ENCODE assay signal across 8 mouse cellular contexts in genomic region chr11:30025835-30026472, GRCm38 (mm10). TPM values are rescaled to one million over a fixed set of nuclear protein-coding genes. Genes with fewer than 3 reads are reported as not detected.
DNase-seq lines count a peak whose midpoint lies in the region; ATAC-seq and TF ChIP-seq lines count a peak whose summit lies in the region.

Gene Eml6 (minus strand): TSS chr11:30026033.

- H3K4me3 ChIP-seq in cortical plate, adult 2 months (ENCODE audit: insufficient read depth, low read length): peak within 1 kb of the TSS; percentile 71

- ATAC-seq in megakaryocyte, adult 5-6 weeks (ENCODE audit: poor library complexity, severe bottlenecking): peak; percentile 93

- H3K4me1 ChIP-seq in cortical plate, adult 2 months (ENCODE audit: control insufficient read depth, insufficient read depth, low read length): no peaks in the 10 kb centered on the region

- no peak for TF ChIP-seq CTCF in cortical plate, adult 2 months (IDR thresholded peaks at IDR 0.05; ENCODE audit: extremely low read depth, insufficient read depth, low read length)

- peak; percentile 98 for DNase-seq in adipocyte (ENCODE audit: low spot score)
- peak; percentile 95 for DNase-seq in gastrocnemius, postnatal 14 days
- DNase-seq in induced T-regulatory cell, adult 2 months (ENCODE audit: low read depth): peak; percentile 54
- peak; percentile 89 to 98 for DNase-seq in left cerebral cortex, adult 8-10 months (ENCODE audit: low spot score in 2 of 2)
- peak; percentile 99 for DNase-seq in right cerebral cortex, adult 18-20 months
- peak; percentile 76 for DNase-seq in urinary bladder, postnatal 10 days (ENCODE audit: low spot score)

- 0 out of 2 replicates have a peak within 1 kb of the TSS, but pooled peaks have one; percentile 86 for H3K27ac ChIP-seq in cortical plate, adult 2 months (ENCODE audit: insufficient read depth, low read length)

- TF ChIP-seq POLR2A in cortical plate, adult 2 months (IDR thresholded peaks at IDR 0.05; ENCODE audit: extremely low read depth, insufficient read depth, low read length): peak; percentile 89

- intact Hi-C loops in gastrocnemius, postnatal 14 days (cut with DNase I; ENCODE audit: low total_unique reads): no loop called here

RNA-seq across cellular contexts. Expression of gene Eml6, which starts in this region (rescaled TPM):
- 26.0 and 30.9 TPM in 2 replicates for polyA plus RNA-seq in cortical plate, adult 2 months (2012; rRNA removed)
- 1 to 10 TPM in 1 of 2 experiments, under 1 TPM in 1; 0.78 to 1.1 TPM for total RNA-seq in gastrocnemius, postnatal 14 days (2021)
- total RNA-seq in left cerebral cortex, adult 8-10 months (2022): 10 to 100 TPM; 18.4 to 20.9 (median 19.5) TPM
- 1.9 and 2.1 TPM in 2 replicates for total RNA-seq in megakaryocyte, adult 5-6 weeks (2015)
- total RNA-seq in megakaryocyte, adult 5-6 weeks (2017): 2.3 and 4.0 TPM in 2 replicates

Comparison
In these comparisons a context has a peak if more than half of its experiments do, and no peak if none do; other contexts are left out.
1. Peak in every context shown above with its lines: DNase-seq, ATAC-seq, H3K4me3 ChIP-seq and H3K27ac ChIP-seq.